Mouse (Mus musculus): ENCODE results near the gene Igfbp2. TPM values are rescaled to one million over a fixed set of nuclear protein-coding genes. Genes with fewer than 3 reads are reported as not detected.

Igfbp2 gene
- polyA plus RNA-seq, 1 experiment from 2014 or later: 561 TPM

DNA sequence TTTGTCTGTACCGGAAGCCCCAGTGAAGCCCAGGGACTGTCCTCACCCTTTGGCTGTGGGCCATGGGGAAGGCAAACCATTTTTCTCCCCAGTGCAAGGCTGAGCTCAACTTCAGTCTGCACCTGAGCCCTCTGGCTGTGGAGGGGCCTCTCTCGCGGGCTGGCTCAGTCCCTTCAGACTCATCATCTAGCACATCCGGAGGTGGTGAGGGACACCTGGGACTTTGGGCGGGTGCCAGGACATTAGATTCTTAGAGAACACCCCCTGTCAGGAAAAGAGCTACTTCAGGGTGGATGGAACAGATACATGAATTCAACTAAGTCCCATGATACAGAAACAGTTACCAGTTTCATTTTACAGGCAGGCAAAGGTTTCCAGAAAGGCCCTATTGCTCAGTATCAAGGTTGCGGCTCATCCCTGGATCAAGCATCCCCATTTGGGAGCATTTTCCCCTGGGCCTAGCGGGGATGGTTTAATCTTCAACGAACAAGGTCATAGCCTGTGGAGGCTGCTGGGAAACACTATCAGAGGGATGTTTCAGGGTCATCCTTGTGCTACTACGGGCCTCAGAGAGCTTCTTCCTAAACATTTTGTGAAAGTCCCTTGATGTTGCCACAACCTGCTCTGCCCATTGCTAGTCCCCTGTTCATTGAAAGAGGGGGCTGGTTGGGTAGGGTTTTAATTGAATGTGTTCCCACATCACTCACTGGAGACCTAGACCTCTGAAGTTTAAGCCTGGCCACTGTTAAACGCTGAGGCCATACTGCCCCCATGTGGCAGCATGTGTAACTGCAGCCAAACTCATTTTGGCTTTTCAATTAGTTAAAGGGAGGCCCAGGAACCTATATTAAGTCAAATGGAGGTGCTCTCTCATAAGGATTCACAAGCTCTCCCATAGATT is 30.3 kb downstream of the Igfbp2 start:
- Histone ChIP-seq H3K4me2 (replicated peaks; ENCODE audit: low read depth, low read length) (no peak overlapping the region), H3K36me3 (ENCODE audit: control insufficient read depth, insufficient read depth, low read length) (no peaks in the 10 kb centered on the region; the same call in 1 of the 2 replicates), H3K4me3 (ENCODE audit: low read depth, low read length) (no peak overlapping the region), H3K27me3 (ENCODE audit: control insufficient read depth, insufficient read depth, low read length) (no peaks in the 10 kb centered on the region), H3K9me3 (ENCODE audit: control insufficient read depth, low read length) (no peaks in the 10 kb centered on the region), H3K4me1 (replicated peaks; ENCODE audit: control insufficient read depth, insufficient read depth, low read length) (0 out of 2 replicates have a peak, but pooled peaks cover 3% of the 10 kb centered on the region), H3K27ac (ENCODE audit: low read depth, low read length) (no peak overlapping the region), H3K9ac (ENCODE audit: low read depth, low read length) (no peak overlapping the region)
- WGBS: 56% methylated on average over 10 of the region's 10 CpGs
- ATAC-seq (ENCODE audit: low FRiP score) (peak; percentile 61; the same call in 1 of the 2 replicates), DNase-seq (ENCODE audit: low spot score) (peak; percentile 85)

GRCm38 (mm10) chr1:72855729-72856128 is 31.4 kb downstream of the Igfbp2 start:
- Histone ChIP-seq H3K4me2 (replicated peaks; ENCODE audit: low read depth, low read length) (no peak overlapping the region), H3K27me3 (ENCODE audit: control insufficient read depth, insufficient read depth, low read length) (no peaks in the 10 kb centered on the region), H3K9ac (ENCODE audit: low read depth, low read length) (no peak overlapping the region), H3K27ac (ENCODE audit: low read depth, low read length) (no peak overlapping the region), H3K36me3 (ENCODE audit: control insufficient read depth, insufficient read depth, low read length) (no peaks in the 10 kb centered on the region), H3K4me3 (ENCODE audit: low read depth, low read length) (no peak overlapping the region), H3K9me3 (ENCODE audit: control insufficient read depth, low read length) (no peaks in the 10 kb centered on the region), H3K4me1 (replicated peaks; ENCODE audit: control insufficient read depth, insufficient read depth, low read length) (0 out of 2 replicates have a peak, but pooled peaks cover 3% of the 10 kb centered on the region)
- no peak for DNase-seq (ENCODE audit: low spot score)
- no peak for ATAC-seq (ENCODE audit: low FRiP score)
- WGBS: 88% methylated on average over 10 of the region's 10 CpGs

DNA sequence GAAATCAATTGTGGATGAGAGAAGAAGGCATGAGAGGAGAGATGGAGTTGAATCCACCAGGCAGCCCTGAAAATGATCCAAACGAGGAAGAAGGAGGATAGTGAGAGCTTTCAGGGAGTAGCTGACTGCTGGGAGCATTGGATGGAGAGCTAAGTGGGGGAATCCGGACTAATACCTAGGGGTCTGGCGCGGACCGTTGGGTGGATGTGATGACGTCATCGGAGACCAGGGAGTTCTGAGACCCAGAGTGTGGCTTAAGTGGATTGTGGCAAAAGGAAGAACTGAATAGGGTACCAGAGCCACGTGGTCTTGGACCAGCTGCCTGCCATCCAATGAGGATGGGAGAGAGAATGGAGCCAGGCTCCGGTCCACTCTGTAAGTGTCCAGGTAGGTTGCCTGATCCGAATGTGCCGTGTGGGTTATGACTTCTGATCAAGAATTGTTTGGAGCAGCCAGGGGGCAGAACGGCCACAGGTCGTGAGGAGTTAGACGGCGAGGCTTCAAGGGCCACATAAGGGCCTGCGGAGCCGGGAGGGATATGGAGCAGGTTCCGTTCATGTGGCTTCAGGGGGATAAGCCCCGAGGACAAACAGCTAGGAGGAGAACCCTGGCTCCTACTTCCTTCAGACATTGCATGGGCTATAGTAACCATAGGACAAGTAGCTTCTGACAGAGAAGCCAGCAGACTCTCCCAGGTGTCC is 32.1 kb downstream of the Igfbp2 start:
- Histone ChIP-seq H3K9me3 (ENCODE audit: control insufficient read depth, low read length) (no peaks in the 10 kb centered on the region), H3K36me3 (ENCODE audit: control insufficient read depth, insufficient read depth, low read length) (no peaks in the 10 kb centered on the region), H3K4me3 (ENCODE audit: low read depth, low read length) (no peak overlapping the region), H3K9ac (ENCODE audit: low read depth, low read length) (no peak overlapping the region), H3K4me2 (replicated peaks; ENCODE audit: low read depth, low read length) (no peak overlapping the region), H3K4me1 (replicated peaks; ENCODE audit: control insufficient read depth, insufficient read depth, low read length) (0 out of 2 replicates have a peak, but pooled peaks cover 3% of the 10 kb centered on the region), H3K27ac (ENCODE audit: low read depth, low read length) (no peak overlapping the region), H3K27me3 (ENCODE audit: control insufficient read depth, insufficient read depth, low read length) (no peaks in the 10 kb centered on the region)
- DNase-seq (ENCODE audit: low spot score) (no peak), ATAC-seq (ENCODE audit: low FRiP score) (no peak)
- 85% methylated on average over 19 of the region's 19 CpGs for WGBS

GRCm38 (mm10) chr1:72857142-72857541 is 32.8 kb downstream of the Igfbp2 start:
- H3K27me3 ChIP-seq (ENCODE audit: control insufficient read depth, insufficient read depth, low read length): no peaks in the 10 kb centered on the region
- DNase-seq (ENCODE audit: low spot score) (no peak), ATAC-seq (ENCODE audit: low FRiP score) (no peak)
- no peak overlapping the region for H3K4me2 ChIP-seq (replicated peaks; ENCODE audit: low read depth, low read length)
- no peak overlapping the region for H3K27ac ChIP-seq (ENCODE audit: low read depth, low read length)
- 0 out of 2 replicates have a peak, but pooled peaks cover 3% of the 10 kb centered on the region for H3K4me1 ChIP-seq (replicated peaks; ENCODE audit: control insufficient read depth, insufficient read depth, low read length)
- WGBS: 86% methylated on average over 7 of the region's 7 CpGs
- H3K4me3 ChIP-seq (ENCODE audit: low read depth, low read length): no peak overlapping the region
- H3K9ac ChIP-seq (ENCODE audit: low read depth, low read length): no peak overlapping the region
- no peaks in the 10 kb centered on the region for H3K9me3 ChIP-seq (ENCODE audit: control insufficient read depth, low read length)
- no peaks in the 10 kb centered on the region for H3K36me3 ChIP-seq (ENCODE audit: control insufficient read depth, insufficient read depth, low read length)

- Histone ChIP-seq H3K4me2 (replicated peaks; ENCODE audit: low read depth, low read length) (no peak overlapping the region), H3K9me3 (ENCODE audit: control insufficient read depth, low read length) (no peaks in the 10 kb centered on the region), H3K27ac (ENCODE audit: low read depth, low read length) (no peak overlapping the region), H3K4me3 (ENCODE audit: low read depth, low read length) (no peak overlapping the region), H3K4me1 (replicated peaks; ENCODE audit: control insufficient read depth, insufficient read depth, low read length) (0 out of 2 replicates have a peak, but pooled peaks cover 3% of the 10 kb centered on the region), H3K9ac (ENCODE audit: low read depth, low read length) (no peak overlapping the region), H3K27me3 (ENCODE audit: control insufficient read depth, insufficient read depth, low read length) (no peaks in the 10 kb centered on the region), H3K36me3 (ENCODE audit: control insufficient read depth, insufficient read depth, low read length) (no peaks in the 10 kb centered on the region)
- DNase-seq (ENCODE audit: low spot score): no peak
- ATAC-seq (ENCODE audit: low FRiP score): no peak
- WGBS: 72% methylated on average over 5 of the region's 5 CpGs
These were observed 33.3 kb downstream of the Igfbp2 start for GRCm38 (mm10) chr1:72857631-72858030.

DNA sequence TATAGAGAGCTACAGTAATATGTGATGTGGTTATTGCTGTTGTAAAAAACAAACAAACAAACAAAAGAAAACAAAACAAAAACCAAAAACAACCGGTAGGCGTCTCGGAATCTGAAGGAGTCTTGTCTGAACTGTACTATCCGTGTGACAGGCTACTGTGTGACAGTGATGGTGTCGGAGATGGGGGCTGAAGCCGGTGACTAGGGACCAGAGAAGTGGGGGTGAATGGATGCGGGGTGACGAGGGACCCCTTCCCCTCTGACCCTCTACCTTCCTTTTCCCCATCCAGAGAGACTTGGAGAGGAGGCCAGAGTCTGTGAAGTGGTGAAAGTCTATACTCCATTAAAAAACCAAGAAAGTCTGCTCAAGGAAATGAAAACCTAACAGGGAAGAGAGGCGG is 34.0 kb downstream of the Igfbp2 start:
- no peak overlapping the region for H3K9ac ChIP-seq (ENCODE audit: low read depth, low read length)
- WGBS: 89% methylated on average over 9 of the region's 9 CpGs
- H3K36me3 ChIP-seq (ENCODE audit: control insufficient read depth, insufficient read depth, low read length): no peaks in the 10 kb centered on the region

DNA sequence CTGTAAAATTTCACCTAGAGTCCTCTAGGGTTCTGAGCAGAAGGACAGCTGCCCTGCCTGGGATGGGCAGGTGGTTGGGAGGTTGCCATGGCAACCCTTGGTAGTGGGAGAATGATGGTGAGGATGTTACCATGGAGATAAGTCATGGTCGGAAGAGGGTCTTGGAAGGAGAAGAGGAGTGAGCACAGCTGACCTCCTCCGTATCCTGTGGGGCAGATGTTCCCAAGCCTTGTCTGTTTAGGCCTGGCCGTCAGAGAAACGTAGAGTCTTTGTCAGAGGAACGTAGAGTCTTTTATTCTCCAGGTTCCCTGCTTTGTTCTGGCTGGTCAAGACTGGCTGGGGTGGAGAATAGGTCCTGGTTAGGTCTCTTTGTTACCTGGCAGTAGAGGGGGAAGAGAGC is 34.6 kb downstream of the Igfbp2 start:
- DNase-seq (ENCODE audit: low spot score): peak; percentile 67
- Histone ChIP-seq H3K4me1 (replicated peaks; ENCODE audit: control insufficient read depth, insufficient read depth, low read length) (0 out of 2 replicates have a peak, but pooled peaks cover 3% of the 10 kb centered on the region), H3K9me3 (ENCODE audit: control insufficient read depth, low read length) (no peaks in the 10 kb centered on the region), H3K27ac (ENCODE audit: low read depth, low read length) (0 out of 2 replicates have a peak overlapping the region, but pooled peaks have one; percentile 39), H3K36me3 (ENCODE audit: control insufficient read depth, insufficient read depth, low read length) (no peaks in the 10 kb centered on the region), H3K4me3 (ENCODE audit: low read depth, low read length) (no peak overlapping the region), H3K9ac (ENCODE audit: low read depth, low read length) (no peak overlapping the region), H3K4me2 (replicated peaks; ENCODE audit: low read depth, low read length) (no peak overlapping the region), H3K27me3 (ENCODE audit: control insufficient read depth, insufficient read depth, low read length) (no peaks in the 10 kb centered on the region)
- peak; percentile 61 for ATAC-seq (ENCODE audit: low FRiP score)
- 37% methylated on average over 5 of the region's 5 CpGs for WGBS

More for the DNA sequence above, 34.0 kb downstream of the Igfbp2 start:
- H3K4me1 ChIP-seq (replicated peaks; ENCODE audit: control insufficient read depth, insufficient read depth, low read length): 0 out of 2 replicates have a peak, but pooled peaks cover 3% of the 10 kb centered on the region
- DNase-seq (ENCODE audit: low spot score) (no peak), ATAC-seq (ENCODE audit: low FRiP score) (no peak)
- H3K4me2 ChIP-seq (replicated peaks; ENCODE audit: low read depth, low read length): no peak overlapping the region
- no peak overlapping the region for H3K4me3 ChIP-seq (ENCODE audit: low read depth, low read length)
- no peaks in the 10 kb centered on the region for H3K9me3 ChIP-seq (ENCODE audit: control insufficient read depth, low read length)
- no peaks in the 10 kb centered on the region for H3K27me3 ChIP-seq (ENCODE audit: control insufficient read depth, insufficient read depth, low read length)
- no peak overlapping the region for H3K27ac ChIP-seq (ENCODE audit: low read depth, low read length)

- DNase-seq (ENCODE audit: low spot score): no peak
- Histone ChIP-seq H3K4me3 (ENCODE audit: low read depth, low read length) (no peak overlapping the region), H3K4me2 (replicated peaks; ENCODE audit: low read depth, low read length) (no peak overlapping the region), H3K4me1 (replicated peaks; ENCODE audit: control insufficient read depth, insufficient read depth, low read length) (0 out of 2 replicates have a peak, but pooled peaks cover 3% of the 10 kb centered on the region), H3K9ac (ENCODE audit: low read depth, low read length) (no peak overlapping the region), H3K9me3 (ENCODE audit: control insufficient read depth, low read length) (no peaks in the 10 kb centered on the region), H3K36me3 (ENCODE audit: control insufficient read depth, insufficient read depth, low read length) (no peaks in the 10 kb centered on the region), H3K27me3 (ENCODE audit: control insufficient read depth, insufficient read depth, low read length) (no peaks in the 10 kb centered on the region), H3K27ac (ENCODE audit: low read depth, low read length) (no peak overlapping the region)
- no peak for ATAC-seq (ENCODE audit: low FRiP score)
- 94% methylated on average over 9 of the region's 9 CpGs for whole genome bisulfite sequencing
These were observed 35.7 kb downstream of the Igfbp2 start for GRCm38 (mm10) chr1:72859963-72860362.

All from hindbrain, embryonic 11.5 days (tissue).